Mouse (Mus musculus) neural tube, embryonic 11.5 days (tissue): Measurements from ENCODE around the gene Ccna2. TPM values are rescaled to one million over a fixed set of nuclear protein-coding genes. Genes with fewer than 3 reads are reported as not detected.
A peak's percentile ranks its signal among the peaks of the same experiment; 100 is the strongest.

ENCODE experiments used
- ATAC-seq: fragments of 200-750 bp; cut with Nextera tagmentation; 2 replicates; pipeline ENCODE4 v1.8.0; 2017; ENCODE audit warnings: moderate number of reproducible peaks, mild to moderate bottlenecking, moderate TSS enrichment, moderate library complexity; ENCODE audit not compliant: insufficient read depth, low FRiP score, low TSS enrichment
- DNase-seq: peaks from one replicate; pipeline ENCODE4 v3.0.0-alpha.2; 2015; ENCODE audit warnings: low spot score
- H3K27ac ChIP-seq: fragments of 300-500 bp; sonication (generic); 2 replicates; pipeline ENCODE4 v1.5.1; 2014; ENCODE audit warnings: low read depth, mild to moderate bottlenecking, low read length
- H3K27me3 ChIP-seq: fragments of 300-500 bp; sonication (generic); 2 replicates; pipeline ENCODE4 v1.6.1; 2014; ENCODE audit warnings: mild to moderate bottlenecking, low read length, mixed read lengths; ENCODE audit not compliant: control insufficient read depth, insufficient read depth
- H3K36me3 ChIP-seq: fragments of 300-500 bp; sonication (generic); 2 replicates; pipeline ENCODE4 v1.6.1; 2014; ENCODE audit warnings: mild to moderate bottlenecking, low read length, moderate library complexity, mixed read lengths; ENCODE audit not compliant: control insufficient read depth, insufficient read depth
- H3K4me1 ChIP-seq: fragments of 300-500 bp; sonication (generic); 2 replicates; pipeline ENCODE4 v1.6.1; 2014; ENCODE audit warnings: low read length, mixed read lengths; ENCODE audit not compliant: control insufficient read depth, insufficient read depth
- H3K4me2 ChIP-seq: fragments of 300-500 bp; sonication (generic); 2 replicates; pipeline ENCODE4 v1.6.1; 2014; ENCODE audit warnings: low read depth, mild to moderate bottlenecking, moderate library complexity
- H3K4me3 ChIP-seq: fragments of 300-500 bp; sonication (generic); 2 replicates; pipeline ENCODE4 v1.5.1; 2014; ENCODE audit warnings: low read depth, low read length
- H3K9ac ChIP-seq: fragments of 300-500 bp; sonication (generic); 2 replicates; pipeline ENCODE4 v1.6.1; 2014; ENCODE audit warnings: mild to moderate bottlenecking, low read length
- H3K9me3 ChIP-seq: fragments of 300-500 bp; sonication (generic); 2 replicates; pipeline ENCODE4 v1.6.1; 2016; ENCODE audit warnings: low read length; ENCODE audit not compliant: control insufficient read depth
- WGBS: fragments of 180-500 bp; shearing (Covaris S2); extraction: QIAGEN DNeasy Blood & Tissue Kit; methylation state at CpG from one replicate; pipeline ENCODE4 v1.1.7; 2014; 5-methylcytosine and 5-hydroxymethylcytosine counted together
- polyA plus RNA-seq: library from polyadenylated mRNA; unstranded; fragments of >200 nt; fragmentation: Nextera tagmentation; extraction: Ambion mirVana; gene quantifications from 2 replicates; pipeline ENCODE4 v1.2.1, GENCODE M21; 2014

The Ccna2 gene
- polyA plus RNA-seq, 1 experiment from 2014 or later: 248 TPM

DNA sequence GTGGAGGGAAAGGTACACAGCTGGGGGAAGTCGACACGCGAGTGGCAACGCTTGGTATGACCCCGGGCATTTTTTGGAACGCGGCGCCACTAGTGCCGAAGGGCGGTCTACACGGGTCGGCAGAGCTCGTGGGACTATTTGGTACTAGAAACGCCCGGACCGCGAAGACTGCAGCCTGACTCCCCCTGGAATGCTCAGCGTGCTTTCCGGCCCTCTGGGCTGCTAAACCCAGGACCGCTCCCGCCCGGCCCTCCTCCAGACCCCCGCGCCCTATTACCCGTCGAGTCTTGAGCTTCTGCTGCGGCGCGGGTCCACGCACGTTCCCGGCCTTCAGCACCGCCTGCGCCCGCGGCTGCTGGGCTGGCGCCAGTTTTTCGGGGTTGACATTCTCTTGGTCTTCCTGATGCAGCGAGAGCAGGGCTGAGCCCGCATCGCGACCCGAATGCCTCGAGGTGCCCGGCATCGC, 556 bp downstream of the Ccna2 start:
- Histone ChIP-seq H3K4me3 (peak overlapping the region; percentile 79), H3K36me3 (peaks cover 11% of the 10 kb centered on the region), H3K4me1 (peaks cover 15% of the 10 kb centered on the region; the same call in 1 of the 2 replicates), H3K9me3 (no peaks in the 10 kb centered on the region), H3K27ac (peak overlapping the region; percentile 31), H3K4me2 (peak overlapping the region; percentile 82), H3K27me3 (no peaks in the 10 kb centered on the region), H3K9ac (peak overlapping the region; percentile 92)
- ATAC-seq: peak; percentile 20
- DNase-seq: no peak
- WGBS: under 1% methylated on average over 46 of the region's 46 CpGs

DNA sequence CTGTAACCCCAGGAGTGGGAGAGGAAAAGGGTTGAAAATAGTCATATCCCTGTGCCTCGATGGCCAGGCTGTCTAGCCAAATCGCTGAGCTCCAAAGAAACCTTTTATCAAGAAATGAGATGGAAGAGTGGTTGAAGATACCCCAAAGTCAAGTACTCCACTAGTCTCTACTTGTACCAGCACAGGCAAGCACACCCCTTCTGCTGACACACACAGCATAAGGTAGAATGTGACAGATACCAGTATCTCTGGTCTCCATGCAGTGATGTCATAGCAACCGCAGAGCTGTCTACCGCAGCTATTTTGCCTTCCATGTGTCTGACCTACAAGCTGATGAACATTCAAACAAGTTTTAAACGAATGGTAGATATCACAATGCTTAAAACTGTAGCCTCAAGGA, 2.1 kb downstream of the Ccna2 start:
- ATAC-seq: no peak
- peaks cover 18% of the 10 kb centered on the region for H3K36me3 ChIP-seq

DNA sequence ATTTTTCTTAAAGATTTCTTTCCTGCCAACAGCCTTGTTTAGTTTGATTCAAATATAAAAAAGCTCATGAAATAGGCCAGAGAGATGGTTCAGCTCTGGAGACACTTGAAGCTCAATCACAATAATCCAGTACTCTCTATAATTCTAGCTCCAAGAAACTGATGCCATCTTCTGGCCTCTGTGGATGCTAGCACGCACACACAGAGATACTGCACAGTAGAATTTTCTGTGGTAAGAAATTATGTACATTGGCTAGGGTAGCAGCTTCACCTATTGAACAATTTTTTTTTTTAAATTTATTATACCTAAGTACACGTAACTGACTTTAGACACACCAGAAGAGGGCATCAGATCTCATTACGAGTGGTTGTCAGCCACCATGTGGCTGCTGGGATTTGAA, 8.3 kb downstream of the Ccna2 start:
- peaks cover 20% of the 10 kb centered on the region for H3K36me3 ChIP-seq

More for the DNA sequence above, 2.1 kb downstream of the Ccna2 start:
- peak overlapping the region; percentile 4; the same call in 1 of the 2 replicates for H3K9ac ChIP-seq
- no peaks in the 10 kb centered on the region for H3K9me3 ChIP-seq
- DNase-seq: no peak
- H3K4me3 ChIP-seq: peak overlapping the region; percentile 79
- 94% methylated on average over 5 of the region's 5 CpGs for whole genome bisulfite sequencing
- peak overlapping the region; percentile 82 for H3K4me2 ChIP-seq
- H3K4me1 ChIP-seq: peaks cover 15% of the 10 kb centered on the region; the same call in 1 of the 2 replicates
- no peaks in the 10 kb centered on the region for H3K27me3 ChIP-seq
- H3K27ac ChIP-seq: no peak overlapping the region

DNA sequence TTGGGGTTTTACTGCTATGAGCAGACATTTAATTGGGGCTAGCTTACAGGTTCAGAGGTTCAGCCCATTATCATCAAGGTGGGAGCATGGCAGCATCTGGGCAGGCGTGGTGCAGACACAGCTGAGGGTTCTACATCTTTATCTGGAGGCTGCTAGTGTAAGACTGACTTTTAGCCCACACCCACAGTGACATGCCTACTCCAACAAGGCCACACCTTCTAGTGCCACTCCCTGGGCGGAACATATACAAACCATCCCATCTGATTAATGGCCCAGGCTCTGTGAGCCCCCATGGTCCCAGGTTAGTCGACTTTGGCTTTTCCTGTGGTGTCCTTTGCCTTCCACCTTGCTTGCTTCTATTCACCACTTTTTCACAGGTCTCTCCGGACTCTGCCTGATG, 12.3 kb downstream of the Ccna2 start:
- 88% methylated on average over 4 of the region's 4 CpGs for WGBS
- H3K36me3 ChIP-seq: peaks cover 8% of the 10 kb centered on the region
- no peak overlapping the region for H3K4me3 ChIP-seq

More for the DNA sequence above, 8.3 kb downstream of the Ccna2 start:
- 88% methylated on average over 3 of the region's 3 CpGs for WGBS
- DNase-seq (no peak), ATAC-seq (no peak)
- H3K4me1 ChIP-seq: no peaks in the 10 kb centered on the region
- H3K4me3 ChIP-seq: no peak overlapping the region
- no peak overlapping the region for H3K4me2 ChIP-seq
- H3K9me3 ChIP-seq: no peaks in the 10 kb centered on the region
- no peaks in the 10 kb centered on the region for H3K27me3 ChIP-seq
- no peak overlapping the region for H3K9ac ChIP-seq
- no peak overlapping the region for H3K27ac ChIP-seq

DNA sequence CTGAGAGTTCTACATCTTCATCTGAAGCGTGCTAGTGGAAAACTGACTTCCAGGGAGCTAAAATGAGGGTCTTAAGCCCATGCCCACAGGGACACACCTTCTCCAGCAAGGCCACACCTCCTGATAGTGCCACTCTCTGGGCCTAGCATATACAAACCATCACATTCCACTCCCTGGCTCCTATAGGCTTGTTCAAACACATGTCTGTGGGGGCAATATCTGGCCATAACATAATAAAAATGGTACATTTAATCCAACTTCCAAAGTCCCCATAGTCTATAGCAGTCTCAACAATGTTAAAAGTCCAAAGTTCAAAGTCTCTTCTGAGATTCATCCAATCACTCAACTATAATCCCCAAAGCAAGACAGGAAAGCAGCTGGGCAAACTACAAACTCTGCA, 14.3 kb downstream of the Ccna2 start:
- DNase-seq (no peak), ATAC-seq (no peak)
- no peak overlapping the region for H3K9ac ChIP-seq
- H3K4me2 ChIP-seq: no peak overlapping the region
- 90% methylated on average over 1 of the region's 1 CpGs for WGBS
- H3K27ac ChIP-seq: no peak overlapping the region
- peaks cover 6% of the 10 kb centered on the region for H3K36me3 ChIP-seq
- H3K4me1 ChIP-seq: no peaks in the 10 kb centered on the region; the same call in 1 of the 2 replicates
- H3K27me3 ChIP-seq: no peaks in the 10 kb centered on the region
- no peaks in the 10 kb centered on the region for H3K9me3 ChIP-seq
- H3K4me3 ChIP-seq: no peak overlapping the region

More for the DNA sequence above, 12.3 kb downstream of the Ccna2 start:
- no peak overlapping the region for H3K27ac ChIP-seq
- H3K27me3 ChIP-seq: no peaks in the 10 kb centered on the region
- no peak overlapping the region for H3K4me2 ChIP-seq
- no peak overlapping the region for H3K9ac ChIP-seq
- no peaks in the 10 kb centered on the region for H3K4me1 ChIP-seq
- DNase-seq (no peak), ATAC-seq (no peak)
- H3K9me3 ChIP-seq: no peaks in the 10 kb centered on the region

DNA sequence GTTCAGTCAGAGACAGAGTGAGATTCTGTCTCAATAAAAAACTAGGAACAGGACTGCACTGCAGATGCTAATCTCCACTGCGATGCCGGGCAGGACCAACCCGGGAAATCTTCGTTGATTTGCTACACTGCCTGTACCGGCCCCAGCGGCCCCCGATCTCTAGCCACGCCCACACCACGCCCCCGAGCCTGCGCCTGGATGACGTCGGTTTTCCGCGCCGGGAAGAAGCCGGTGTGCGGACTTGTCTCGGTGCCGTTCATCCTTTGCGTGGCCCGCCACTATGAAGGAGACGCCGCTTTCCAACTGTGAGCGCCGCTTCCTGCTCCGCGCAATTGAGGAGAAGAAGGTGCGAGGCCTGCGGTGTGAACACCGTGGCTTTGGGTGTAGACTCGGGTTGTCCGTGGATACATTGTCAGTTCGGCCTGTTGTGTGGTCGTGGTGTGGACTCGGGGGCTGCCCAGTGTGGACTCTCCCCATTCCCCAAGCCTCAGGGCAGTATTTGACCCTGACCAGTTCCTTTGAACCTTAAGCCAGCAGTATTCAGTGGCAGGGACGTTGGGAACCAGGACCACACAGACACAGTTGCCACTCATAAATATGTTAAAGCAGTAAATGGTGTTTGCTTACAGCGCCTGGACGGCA, 19.4 kb downstream of the Ccna2 start, which contains the start of gene Exosc9:
Exosc9 (plus strand) TSS at position 201 of the 642 bp plus-strand sequence.
- WGBS: under 1% methylated on average over 39 of the region's 39 CpGs
- peaks cover 3% of the 10 kb centered on the region for H3K36me3 ChIP-seq
- DNase-seq: peak; percentile 97
- peak within 1 kb of the TSS; percentile 78 for H3K4me2 ChIP-seq
- peaks cover 4% of the 10 kb centered on the region; the same call in 1 of the 2 replicates for H3K4me1 ChIP-seq
- H3K9me3 ChIP-seq: no peaks in the 10 kb centered on the region
- peak within 1 kb of the TSS; percentile 89 for H3K4me3 ChIP-seq
- H3K27ac ChIP-seq: peak within 1 kb of the TSS; percentile 78
- ATAC-seq: peak; percentile 94
- no peaks in the 10 kb centered on the region for H3K27me3 ChIP-seq
- peak within 1 kb of the TSS; percentile 73 for H3K9ac ChIP-seq

DNA sequence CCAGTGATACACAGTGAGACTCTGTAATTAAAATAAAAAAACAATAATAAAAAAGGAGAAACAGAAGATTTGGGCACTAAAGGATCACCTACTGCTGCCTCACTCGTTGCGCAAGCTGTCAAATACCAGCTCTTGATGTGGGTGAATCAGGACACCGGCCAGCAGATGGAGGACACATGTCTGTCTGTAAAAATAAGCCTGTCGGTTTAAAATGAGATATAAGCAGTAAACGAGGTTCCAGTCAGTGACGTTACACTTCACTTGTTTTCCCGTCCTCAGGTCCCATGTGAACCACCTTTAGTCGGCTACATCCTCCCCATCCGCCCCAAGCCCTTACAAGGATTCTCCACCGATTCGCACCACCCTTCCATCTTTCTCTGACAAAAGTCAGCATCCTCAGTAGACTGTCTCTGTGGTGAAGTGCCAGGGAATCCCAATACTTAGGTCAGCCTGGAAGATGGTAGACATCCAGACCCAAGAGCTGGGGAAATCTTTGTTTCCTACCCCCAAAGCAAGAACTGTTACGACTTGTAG, 20.0 kb downstream of the Ccna2 start:
- Histone ChIP-seq H3K27me3 (no peaks in the 10 kb centered on the region), H3K4me1 (peaks cover 4% of the 10 kb centered on the region; the same call in 1 of the 2 replicates), H3K36me3 (peaks cover 3% of the 10 kb centered on the region), H3K27ac (peak overlapping the region; percentile 78), H3K4me3 (peak overlapping the region; percentile 89), H3K9me3 (no peaks in the 10 kb centered on the region), H3K4me2 (peak overlapping the region; percentile 78), H3K9ac (peak overlapping the region; percentile 73)
- ATAC-seq: peak; percentile 40
- 20% methylated on average over 12 of the region's 12 CpGs for WGBS
- DNase-seq: no peak

DNA sequence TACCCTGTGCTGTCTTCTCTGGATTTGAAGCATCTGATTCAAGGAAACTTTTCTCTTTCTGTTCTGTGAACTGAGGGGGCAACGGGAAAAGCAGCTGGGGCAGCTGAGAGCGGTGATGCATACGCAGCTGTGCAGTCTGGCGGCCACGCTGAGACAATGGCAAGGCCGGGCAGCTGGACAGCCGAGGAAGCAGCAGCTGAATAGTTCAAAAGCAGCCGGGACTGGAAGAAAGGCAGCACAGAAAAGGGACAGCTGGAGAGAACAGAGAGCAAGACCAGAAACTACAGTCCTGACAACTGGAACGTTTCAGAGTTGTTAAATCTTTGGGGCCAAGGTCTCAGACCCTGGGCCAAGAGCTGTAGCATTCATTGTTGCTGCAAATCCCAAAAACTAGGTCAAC, 20.6 kb downstream of the Ccna2 start:
- peaks cover 4% of the 10 kb centered on the region; the same call in 1 of the 2 replicates for H3K4me1 ChIP-seq
- ATAC-seq (peak; percentile 56; the same call in 1 of the 2 replicates), DNase-seq (peak; percentile 72)
- H3K4me3 ChIP-seq: peak overlapping the region; percentile 89
- H3K36me3 ChIP-seq: peaks cover 3% of the 10 kb centered on the region
- peak overlapping the region; percentile 78 for H3K27ac ChIP-seq
- H3K4me2 ChIP-seq: peak overlapping the region; percentile 78
- H3K9me3 ChIP-seq: no peaks in the 10 kb centered on the region
- H3K9ac ChIP-seq: peak overlapping the region; percentile 73
- 12% methylated on average over 9 of the region's 9 CpGs for WGBS
- H3K27me3 ChIP-seq: no peaks in the 10 kb centered on the region
